Mouse (Mus musculus) midbrain, embryonic 16.5 days (tissue): ENCODE measurements around the gene Pdzd3. TPM values are rescaled to one million over a fixed set of nuclear protein-coding genes. Genes with fewer than 3 reads are reported as not detected.

Experiments used
- ATAC-seq: fragments of 200-750 bp; cut with Nextera tagmentation; 2 replicates; pipeline ENCODE4 v1.8.0; 2017; ENCODE audit warnings: moderate TSS enrichment
- H3K27ac ChIP-seq: fragments of 300-500 bp; sonication (generic); 2 replicates; pipeline ENCODE4 v1.5.1; 2014; ENCODE audit warnings: mild to moderate bottlenecking, low read length, mixed read lengths
- H3K27me3 ChIP-seq: fragments of 300-500 bp; sonication (generic); 2 replicates; pipeline ENCODE4 v1.6.1; 2014; ENCODE audit warnings: low read depth, low read length, mixed read lengths; ENCODE audit not compliant: control insufficient read depth, insufficient read depth
- H3K36me3 ChIP-seq: fragments of 300-500 bp; sonication (generic); 2 replicates; pipeline ENCODE4 v1.6.1; 2014; ENCODE audit warnings: mild to moderate bottlenecking, low read length, moderate library complexity, mixed read lengths; ENCODE audit not compliant: control insufficient read depth, insufficient read depth
- H3K4me1 ChIP-seq: fragments of 300-500 bp; sonication (generic); 2 replicates; pipeline ENCODE4 v1.6.1; 2014; ENCODE audit warnings: mild to moderate bottlenecking, low read length, mixed read lengths; ENCODE audit not compliant: control insufficient read depth, insufficient read depth
- H3K4me2 ChIP-seq: fragments of 300-500 bp; sonication (generic); 2 replicates; pipeline ENCODE4 v1.6.1; 2014; ENCODE audit warnings: mild to moderate bottlenecking, low read length, mixed read lengths
- H3K4me3 ChIP-seq: fragments of 300-500 bp; sonication (generic); 2 replicates; pipeline ENCODE4 v1.5.1; 2014; ENCODE audit warnings: low read depth, mild to moderate bottlenecking, low read length, moderate library complexity, mixed read lengths
- H3K9ac ChIP-seq: fragments of 300-500 bp; sonication (generic); 2 replicates; pipeline ENCODE4 v1.6.1; 2014; ENCODE audit warnings: low read depth, low read length, mixed read lengths
- H3K9me3 ChIP-seq: fragments of 300-500 bp; sonication (generic); replicated peaks from 2 replicates; pipeline ENCODE4 v1.6.1; 2014; ENCODE audit warnings: mild to moderate bottlenecking, low read length, mixed read lengths; ENCODE audit not compliant: control insufficient read depth, poor library complexity, severe bottlenecking
- WGBS: fragments of 180-500 bp; shearing (Covaris S2); extraction: QIAGEN DNeasy Blood & Tissue Kit; methylation state at CpG from one replicate; pipeline ENCODE4 v1.1.7; 2014; 5-methylcytosine and 5-hydroxymethylcytosine counted together
- polyA plus RNA-seq: library from polyadenylated mRNA; unstranded; fragments of >200 nt; fragmentation: Nextera tagmentation; extraction: Ambion mirVana; gene quantifications from 2 replicates; pipeline ENCODE4 v1.2.1, GENCODE M21; 2015

The Pdzd3 gene
- polyA plus RNA-seq, 1 experiment from 2014 or later, result 0.72 TPM

- Histone ChIP-seq H3K4me3 (no peak overlapping the region), H3K36me3 (no peaks in the 10 kb centered on the region), H3K27ac (no peak overlapping the region), H3K9me3 (no peaks in the 10 kb centered on the region), H3K9ac (no peak overlapping the region), H3K27me3 (no peaks in the 10 kb centered on the region), H3K4me2 (no peak overlapping the region), H3K4me1 (peaks cover 28% of the 10 kb centered on the region)
- 85% methylated on average over 8 of the region's 8 CpGs for WGBS
- no peak for ATAC-seq
These were observed 4.9 kb upstream of the Pdzd3 start for GRCm38 (mm10) chr9:44256213-44256612.

- ATAC-seq, result 0 out of 2 replicates have a peak, but pooled peaks have one; percentile 33
- WGBS, result 30% methylated on average over 6 of the region's 6 CpGs
- Histone ChIP-seq H3K27me3 (no peaks in the 10 kb centered on the region), H3K4me2 (peak overlapping the region; percentile 10; the same call in 1 of the 2 replicates), H3K36me3 (no peaks in the 10 kb centered on the region), H3K9ac (no peak overlapping the region), H3K9me3 (no peaks in the 10 kb centered on the region), H3K4me3 (no peak overlapping the region), H3K4me1 (peaks cover 28% of the 10 kb centered on the region), H3K27ac (peak overlapping the region; percentile 87)
These were observed 3.9 kb upstream of the Pdzd3 start for GRCm38 (mm10) chr9:44255136-44255521.

GRCm38 (mm10) chr9:44254508-44255135, 3.4 kb upstream of the Pdzd3 start:
- 3% methylated on average over 5 of the region's 5 CpGs for WGBS
- Histone ChIP-seq H3K4me1 (peaks cover 29% of the 10 kb centered on the region), H3K9me3 (no peaks in the 10 kb centered on the region), H3K4me3 (no peak overlapping the region), H3K4me2 (0 out of 2 replicates have a peak overlapping the region, but pooled peaks have one; percentile 10), H3K36me3 (no peaks in the 10 kb centered on the region), H3K27ac (peak overlapping the region; percentile 87), H3K9ac (no peak overlapping the region; the same call in 1 of the 2 replicates), H3K27me3 (no peaks in the 10 kb centered on the region)
- peak; percentile 74 for ATAC-seq

- no peaks in the 10 kb centered on the region for H3K36me3 ChIP-seq
- H3K27me3 ChIP-seq, result no peaks in the 10 kb centered on the region; the same call in 1 of the 2 replicates
- peak overlapping the region; percentile 87 for H3K27ac ChIP-seq
- no peaks in the 10 kb centered on the region for H3K9me3 ChIP-seq
- ATAC-seq, result no peak
- peaks cover 30% of the 10 kb centered on the region for H3K4me1 ChIP-seq
- WGBS, result 67% methylated on average over 6 of the region's 6 CpGs
- H3K4me3 ChIP-seq, result no peak overlapping the region
- no peak overlapping the region for H3K4me2 ChIP-seq
- H3K9ac ChIP-seq, result no peak overlapping the region
These were observed 2.2 kb upstream of the Pdzd3 start for GRCm38 (mm10) chr9:44253441-44253840.

- Histone ChIP-seq H3K4me2 (no peak overlapping the region), H3K27me3 (no peaks in the 10 kb centered on the region; the same call in 1 of the 2 replicates), H3K36me3 (no peaks in the 10 kb centered on the region), H3K9me3 (no peaks in the 10 kb centered on the region), H3K4me1 (peaks cover 24% of the 10 kb centered on the region), H3K9ac (no peak overlapping the region), H3K27ac (no peak overlapping the region), H3K4me3 (no peak overlapping the region)
- WGBS, result 44% methylated on average over 4 of the region's 4 CpGs
- 0 out of 2 replicates have a peak, but pooled peaks have one; percentile 4 for ATAC-seq
These were observed 826 bp downstream of the Pdzd3 start for GRCm38 (mm10) chr9:44250445-44250844.

- H3K4me3 ChIP-seq, result no peak overlapping the region
- H3K9ac ChIP-seq, result no peak overlapping the region
- H3K4me2 ChIP-seq, result no peak overlapping the region
- H3K27ac ChIP-seq, result no peak overlapping the region
- no peaks in the 10 kb centered on the region for H3K9me3 ChIP-seq
- no peaks in the 10 kb centered on the region for H3K36me3 ChIP-seq
- ATAC-seq, result 0 out of 2 replicates have a peak, but pooled peaks have one; percentile 52
- WGBS, result 43% methylated on average over 26 of the region's 26 CpGs
- H3K4me1 ChIP-seq, result peaks cover 14% of the 10 kb centered on the region
- H3K27me3 ChIP-seq, result no peaks in the 10 kb centered on the region; the same call in 1 of the 2 replicates
These were observed 1.8 kb downstream of the Pdzd3 start for GRCm38 (mm10) chr9:44249181-44250146.

- no peak overlapping the region for H3K4me2 ChIP-seq
- no peak overlapping the region for H3K4me3 ChIP-seq
- no peak overlapping the region for H3K27ac ChIP-seq
- 86% methylated on average over 6 of the region's 6 CpGs for WGBS
- no peaks in the 10 kb centered on the region for H3K9me3 ChIP-seq
- H3K4me1 ChIP-seq, result peaks cover 2% of the 10 kb centered on the region; the same call in 1 of the 2 replicates
- no peak overlapping the region for H3K9ac ChIP-seq
- H3K36me3 ChIP-seq, result no peaks in the 10 kb centered on the region
- no peak for ATAC-seq
- no peaks in the 10 kb centered on the region; the same call in 1 of the 2 replicates for H3K27me3 ChIP-seq
These were observed 3.4 kb downstream of the Pdzd3 start for GRCm38 (mm10) chr9:44247907-44248306.

- Histone ChIP-seq H3K9me3 (no peaks in the 10 kb centered on the region), H3K4me3 (no peak overlapping the region), H3K4me2 (no peak overlapping the region), H3K4me1 (no peaks in the 10 kb centered on the region), H3K27me3 (no peaks in the 10 kb centered on the region), H3K27ac (no peak overlapping the region), H3K36me3 (no peaks in the 10 kb centered on the region), H3K9ac (no peak overlapping the region)
- no peak for ATAC-seq
- 72% methylated on average over 2 of the region's 2 CpGs for WGBS
These were observed 7.7 kb downstream of the Pdzd3 start for GRCm38 (mm10) chr9:44243621-44244020.
